Mouse (Mus musculus): Measurements from ENCODE around the gene P2ry12. TPM values are rescaled to one million over a fixed set of nuclear protein-coding genes. Genes with fewer than 3 reads are reported as not detected.

Gene P2ry12
- polyA plus RNA-seq, 1 experiment from 2014 or later: 4.3 TPM

GRCm38 (mm10) chr3:59197329-59197948 is 65.2 kb downstream of the P2ry12 start:
- Histone ChIP-seq H3K9ac (no peak overlapping the region), H3K27ac (no peak overlapping the region), H3K27me3 (no peaks in the 10 kb centered on the region), H3K4me3 (no peak overlapping the region), H3K4me1 (no peaks in the 10 kb centered on the region), H3K36me3 (no peaks in the 10 kb centered on the region), H3K4me2 (replicated peaks) (no peak overlapping the region), H3K9me3 (replicated peaks) (no peaks in the 10 kb centered on the region)
- ATAC-seq (ENCODE audit: low FRiP score): no peak
- WGBS: 89% methylated on average over 4 of the region's 4 CpGs

DNA sequence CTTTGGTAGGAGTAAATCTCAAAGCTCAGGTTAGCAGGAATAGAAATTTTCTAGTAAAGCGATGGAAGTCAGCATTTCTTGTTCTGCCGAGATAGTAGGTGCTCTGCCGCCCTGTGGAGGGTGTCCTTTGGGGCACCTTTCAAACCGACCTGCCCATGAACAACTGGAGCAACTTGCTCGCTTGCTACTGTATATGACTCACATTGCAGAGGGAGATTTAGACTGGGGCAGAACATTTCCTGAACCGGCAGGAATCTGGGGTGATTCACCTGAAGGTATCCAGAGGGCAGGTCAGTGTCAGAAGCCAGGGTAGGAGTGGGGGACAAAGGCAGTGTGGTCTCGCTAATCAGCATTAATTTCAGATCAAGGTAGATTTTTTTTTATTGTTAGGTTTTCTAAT is 67.7 kb downstream of the P2ry12 start, which contains the start of gene Gpr87:
Gpr87 (minus strand) TSS at position 167 of the 400 bp plus-strand sequence.
- ATAC-seq (ENCODE audit: low FRiP score): no peak
- 85% methylated on average over 7 of the region's 7 CpGs for WGBS
- H3K4me1 ChIP-seq: no peaks in the 10 kb centered on the region
- H3K4me3 ChIP-seq: no peak within 1 kb of the TSS
- H3K4me2 ChIP-seq (replicated peaks): no peak within 1 kb of the TSS
- no peaks in the 10 kb centered on the region for H3K36me3 ChIP-seq
- H3K27me3 ChIP-seq: no peaks in the 10 kb centered on the region
- H3K9ac ChIP-seq: no peak within 1 kb of the TSS
- H3K9me3 ChIP-seq (replicated peaks): no peaks in the 10 kb centered on the region
- no peak within 1 kb of the TSS for H3K27ac ChIP-seq

DNA sequence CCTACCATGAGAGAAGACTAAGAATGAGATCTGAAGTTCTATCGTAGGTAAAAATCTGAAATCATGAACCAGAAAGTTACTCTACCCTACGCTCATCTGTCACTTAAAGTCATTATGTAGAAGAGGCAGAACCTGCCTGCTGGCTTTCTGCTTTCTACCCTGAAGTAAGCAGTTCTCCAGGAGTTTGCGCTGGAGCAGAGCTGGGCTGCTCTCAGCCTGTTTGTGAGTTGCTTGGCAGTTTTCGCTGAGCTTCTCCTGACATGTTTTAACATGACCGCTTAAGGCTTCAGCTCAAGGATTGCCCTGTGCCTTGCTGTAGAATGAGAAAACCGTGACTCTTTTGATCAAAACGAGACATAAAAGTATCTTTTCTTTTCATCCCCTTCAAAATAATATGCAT is 68.6 kb downstream of the P2ry12 start:
- ATAC-seq (ENCODE audit: low FRiP score): no peak
- Histone ChIP-seq H3K9me3 (replicated peaks) (no peaks in the 10 kb centered on the region), H3K27me3 (no peaks in the 10 kb centered on the region), H3K27ac (no peak overlapping the region), H3K9ac (no peak overlapping the region), H3K36me3 (no peaks in the 10 kb centered on the region), H3K4me2 (replicated peaks) (no peak overlapping the region), H3K4me3 (no peak overlapping the region), H3K4me1 (no peaks in the 10 kb centered on the region)
- WGBS: 90% methylated on average over 7 of the region's 7 CpGs

- ATAC-seq (ENCODE audit: low FRiP score): no peak
- no peak overlapping the region for H3K4me2 ChIP-seq (replicated peaks)
- WGBS: 93% methylated on average over 6 of the region's 6 CpGs
- no peak overlapping the region for H3K27ac ChIP-seq
- H3K4me1 ChIP-seq: no peaks in the 10 kb centered on the region
- H3K27me3 ChIP-seq: no peaks in the 10 kb centered on the region
- H3K36me3 ChIP-seq: no peaks in the 10 kb centered on the region
- H3K9me3 ChIP-seq (replicated peaks): no peaks in the 10 kb centered on the region
- H3K4me3 ChIP-seq: no peak overlapping the region
- no peak overlapping the region for H3K9ac ChIP-seq
These were observed 71.0 kb downstream of the P2ry12 start for GRCm38 (mm10) chr3:59191674-59192073.

- Histone ChIP-seq H3K27ac (no peak overlapping the region), H3K9ac (no peak overlapping the region), H3K9me3 (replicated peaks) (no peaks in the 10 kb centered on the region), H3K36me3 (no peaks in the 10 kb centered on the region), H3K4me3 (no peak overlapping the region), H3K4me2 (replicated peaks) (no peak overlapping the region), H3K4me1 (no peaks in the 10 kb centered on the region), H3K27me3 (no peaks in the 10 kb centered on the region)
- ATAC-seq (ENCODE audit: low FRiP score): no peak
- 85% methylated on average over 4 of the region's 4 CpGs for WGBS
These were observed 75.3 kb downstream of the P2ry12 start for GRCm38 (mm10) chr3:59187336-59187735.

DNA sequence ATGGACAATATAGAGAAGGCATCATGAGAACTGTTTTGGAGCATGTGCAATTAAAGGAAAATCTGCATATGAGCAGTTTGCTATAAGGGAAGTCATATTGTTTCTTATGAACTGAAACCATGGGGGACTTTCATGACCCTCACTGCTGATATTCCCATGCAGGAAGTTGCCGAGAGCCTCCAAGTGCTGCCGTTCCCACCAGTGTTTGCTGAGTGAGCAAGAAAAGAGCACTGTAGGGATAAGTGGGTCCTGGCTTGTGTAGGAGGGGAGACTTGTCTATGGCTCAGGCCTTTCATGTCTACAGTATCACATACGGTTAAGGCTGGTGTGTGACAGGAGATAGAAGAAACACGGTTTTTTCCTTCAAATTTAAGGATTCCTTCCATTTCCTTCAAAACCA is 77.0 kb downstream of the P2ry12 start:
- 0 out of 2 replicates have a peak, but pooled peaks cover 2% of the 10 kb centered on the region for H3K4me1 ChIP-seq
- ATAC-seq (ENCODE audit: low FRiP score): no peak
- H3K27ac ChIP-seq: no peak overlapping the region
- H3K36me3 ChIP-seq: no peaks in the 10 kb centered on the region
- H3K4me2 ChIP-seq (replicated peaks): no peak overlapping the region
- 84% methylated on average over 4 of the region's 4 CpGs for WGBS
- no peaks in the 10 kb centered on the region for H3K9me3 ChIP-seq (replicated peaks)
- no peak overlapping the region for H3K9ac ChIP-seq
- H3K27me3 ChIP-seq: no peaks in the 10 kb centered on the region
- H3K4me3 ChIP-seq: no peak overlapping the region

DNA sequence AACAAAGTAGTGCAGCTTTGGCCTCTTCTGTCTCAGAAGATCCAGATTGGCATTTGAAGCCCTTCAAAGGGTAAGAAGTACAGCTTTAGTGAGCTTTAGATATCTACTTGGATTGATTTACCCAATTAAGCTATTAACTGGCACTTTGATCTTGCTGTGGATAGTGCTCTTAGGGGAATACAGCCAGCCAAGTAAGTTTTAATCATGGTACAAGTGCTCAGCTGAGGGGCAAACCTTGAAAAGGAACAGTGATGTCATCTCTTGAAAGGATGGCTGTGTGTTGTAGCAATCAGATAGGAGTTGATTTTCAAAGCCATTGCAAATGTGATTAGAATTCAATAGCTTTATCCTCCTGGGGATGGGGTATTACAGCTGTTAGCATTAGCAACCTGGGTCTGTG is 80.5 kb downstream of the P2ry12 start:
- Histone ChIP-seq H3K36me3 (no peaks in the 10 kb centered on the region), H3K4me1 (0 out of 2 replicates have a peak, but pooled peaks cover 2% of the 10 kb centered on the region), H3K9me3 (replicated peaks) (no peaks in the 10 kb centered on the region), H3K4me2 (replicated peaks) (no peak overlapping the region), H3K27me3 (no peaks in the 10 kb centered on the region), H3K4me3 (no peak overlapping the region), H3K9ac (no peak overlapping the region), H3K27ac (no peak overlapping the region)
- no peak for ATAC-seq (ENCODE audit: low FRiP score)

DNA sequence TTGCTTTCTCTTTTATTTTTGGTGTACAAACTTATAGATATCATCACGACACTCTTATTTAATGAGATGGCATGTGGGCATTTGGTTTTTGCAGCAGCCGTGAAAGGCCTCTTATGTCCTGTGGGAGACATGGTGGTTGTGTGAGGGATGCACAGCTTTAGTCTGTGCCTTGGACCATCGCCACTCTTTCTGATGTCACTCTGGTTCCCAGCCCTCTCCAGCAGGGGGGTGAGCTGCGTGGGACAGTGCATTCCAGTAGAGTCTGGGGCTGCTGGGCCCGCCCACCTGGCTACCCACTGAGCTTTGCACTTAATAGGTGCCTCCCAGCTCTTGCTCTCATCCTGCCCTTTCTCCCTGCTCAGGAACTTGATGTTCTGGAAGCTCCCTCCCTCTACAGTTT is 81.5 kb downstream of the P2ry12 start:
- Histone ChIP-seq H3K27me3 (no peaks in the 10 kb centered on the region), H3K9me3 (replicated peaks) (no peaks in the 10 kb centered on the region), H3K4me3 (no peak overlapping the region), H3K4me2 (replicated peaks) (no peak overlapping the region), H3K9ac (no peak overlapping the region), H3K4me1 (0 out of 2 replicates have a peak, but pooled peaks cover 2% of the 10 kb centered on the region), H3K36me3 (no peaks in the 10 kb centered on the region), H3K27ac (no peak overlapping the region)
- ATAC-seq (ENCODE audit: low FRiP score): no peak
- WGBS: 66% methylated on average over 5 of the region's 5 CpGs

- Histone ChIP-seq H3K9ac (no peak overlapping the region), H3K9me3 (replicated peaks) (no peaks in the 10 kb centered on the region), H3K36me3 (no peaks in the 10 kb centered on the region), H3K4me3 (no peak overlapping the region), H3K4me2 (replicated peaks) (no peak overlapping the region), H3K27me3 (no peaks in the 10 kb centered on the region), H3K4me1 (0 out of 2 replicates have a peak, but pooled peaks cover 2% of the 10 kb centered on the region), H3K27ac (no peak overlapping the region)
- 63% methylated on average over 5 of the region's 5 CpGs for WGBS
- ATAC-seq (ENCODE audit: low FRiP score): no peak
These were observed 85.8 kb downstream of the P2ry12 start for GRCm38 (mm10) chr3:59176871-59177270.

DNA sequence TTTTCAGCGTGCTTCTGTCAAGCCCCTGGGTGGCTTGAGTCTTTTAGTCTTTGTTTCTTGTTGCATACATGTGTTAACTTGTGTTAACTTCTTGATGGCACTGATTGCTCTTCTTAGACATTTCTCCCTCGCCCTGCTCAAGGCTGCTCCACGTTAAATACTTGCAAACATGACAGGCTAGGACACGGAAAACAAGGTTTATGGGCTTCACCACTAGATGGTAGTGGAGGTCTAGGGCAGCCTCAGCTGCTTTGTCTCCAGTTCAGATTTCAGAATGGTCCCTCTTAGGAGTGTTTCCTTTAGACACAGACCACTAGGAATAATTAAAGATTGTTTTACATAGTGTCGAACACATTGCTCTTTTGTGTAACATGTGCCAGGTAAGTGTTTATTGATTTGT is 87.4 kb downstream of the P2ry12 start:
- Histone ChIP-seq H3K27me3 (no peaks in the 10 kb centered on the region), H3K4me2 (replicated peaks) (no peak overlapping the region), H3K9me3 (replicated peaks) (no peaks in the 10 kb centered on the region), H3K9ac (no peak overlapping the region), H3K4me3 (no peak overlapping the region), H3K27ac (no peak overlapping the region), H3K36me3 (no peaks in the 10 kb centered on the region), H3K4me1 (no peaks in the 10 kb centered on the region)
- WGBS: 51% methylated on average over 5 of the region's 5 CpGs
- 0 out of 2 replicates have a peak, but pooled peaks have one; percentile 46 for ATAC-seq (ENCODE audit: low FRiP score)

DNA sequence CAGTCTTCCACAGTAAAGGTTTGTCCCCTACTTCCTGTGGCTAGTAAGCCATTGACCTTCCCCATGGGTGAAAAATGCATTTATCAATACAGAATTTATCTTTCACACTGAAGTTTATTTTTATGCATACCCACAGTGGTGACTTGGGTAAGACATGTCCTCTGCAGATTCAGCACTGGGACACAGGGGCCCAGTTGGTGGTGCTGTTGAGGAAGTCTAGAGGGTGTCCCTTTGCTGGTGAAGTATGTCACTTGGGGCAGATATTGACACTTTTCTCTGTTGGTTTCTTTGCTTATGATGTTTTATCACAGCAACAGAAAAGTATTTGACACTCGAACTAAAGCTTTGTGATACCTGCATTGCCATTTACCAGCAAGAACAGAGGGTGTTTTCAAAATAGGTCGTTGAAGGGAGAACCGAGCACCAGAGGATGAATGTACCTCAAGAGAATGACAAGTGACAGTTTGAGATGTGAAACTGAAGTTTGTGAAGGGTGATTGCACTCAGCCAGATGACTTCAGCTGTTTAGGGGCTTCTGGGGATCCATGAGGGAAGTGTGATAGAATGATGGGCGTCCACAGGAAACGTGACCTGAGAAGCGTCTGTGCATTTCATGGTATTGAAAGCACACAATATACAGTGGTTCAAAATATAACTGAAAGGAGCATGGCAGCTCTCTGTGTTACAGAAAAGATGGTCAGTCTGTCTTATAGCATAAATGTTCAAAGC is 88.1 kb downstream of the P2ry12 start:
- no peak overlapping the region for H3K27ac ChIP-seq
- WGBS: 86% methylated on average over 6 of the region's 6 CpGs
- no peak overlapping the region for H3K4me2 ChIP-seq (replicated peaks)
- no peaks in the 10 kb centered on the region for H3K27me3 ChIP-seq
- no peak overlapping the region for H3K4me3 ChIP-seq
- H3K4me1 ChIP-seq: no peaks in the 10 kb centered on the region
- H3K9me3 ChIP-seq (replicated peaks): no peaks in the 10 kb centered on the region
- ATAC-seq (ENCODE audit: low FRiP score): no peak
- no peaks in the 10 kb centered on the region for H3K36me3 ChIP-seq
- H3K9ac ChIP-seq: no peak overlapping the region

GRCm38 (mm10) chr3:59169921-59170627 is 92.6 kb downstream of the P2ry12 start:
- no peak for ATAC-seq (ENCODE audit: low FRiP score)
- no peaks in the 10 kb centered on the region for H3K9me3 ChIP-seq (replicated peaks)
- no peak overlapping the region for H3K4me3 ChIP-seq
- H3K36me3 ChIP-seq: no peaks in the 10 kb centered on the region
- WGBS: 67% methylated on average over 2 of the region's 2 CpGs
- no peak overlapping the region for H3K9ac ChIP-seq
- no peaks in the 10 kb centered on the region for H3K27me3 ChIP-seq
- no peak overlapping the region for H3K27ac ChIP-seq
- H3K4me1 ChIP-seq: no peaks in the 10 kb centered on the region
- H3K4me2 ChIP-seq (replicated peaks): no peak overlapping the region

Measured in hindbrain, embryonic 12.5 days (tissue).